Mouse (Mus musculus) limb, embryonic 13.5 days (tissue): ENCODE results near the gene Ankrd23. TPM values are rescaled to one million over a fixed set of nuclear protein-coding genes. Genes with fewer than 3 reads are reported as not detected.
A peak's percentile ranks its signal among the peaks of the same experiment; 100 is the strongest.

ENCODE experiments used
- ATAC-seq: fragments of 200-750 bp; cut with Nextera tagmentation; 2 replicates; pipeline ENCODE4 v1.8.0; 2017; ENCODE audit warnings: low read depth, moderate number of reproducible peaks, moderate TSS enrichment; ENCODE audit not compliant: low FRiP score
- H3K27ac ChIP-seq: fragments of 300-500 bp; sonication (generic); 2 replicates; pipeline ENCODE4 v1.5.1; 2015; ENCODE audit warnings: inconsistent platforms, mild to moderate bottlenecking, moderate library complexity
- H3K27me3 ChIP-seq: fragments of 300-500 bp; sonication (generic); 2 replicates; pipeline ENCODE4 v1.6.1; 2015; ENCODE audit warnings: mild to moderate bottlenecking, inconsistent platforms
- H3K36me3 ChIP-seq: fragments of 300-500 bp; sonication (generic); 2 replicates; pipeline ENCODE4 v1.6.1; 2015; ENCODE audit warnings: inconsistent platforms, mild to moderate bottlenecking, moderate library complexity
- H3K4me1 ChIP-seq: fragments of 300-500 bp; sonication (generic); 2 replicates; pipeline ENCODE4 v1.6.1; 2015; ENCODE audit warnings: inconsistent platforms
- H3K4me2 ChIP-seq: fragments of 300-500 bp; sonication (generic); replicated peaks from 2 replicates; pipeline ENCODE4 v1.6.1; 2015; ENCODE audit warnings: inconsistent platforms, mild to moderate bottlenecking, moderate library complexity
- H3K4me3 ChIP-seq: fragments of 300-500 bp; sonication (generic); 2 replicates; pipeline ENCODE4 v1.5.1; 2015; ENCODE audit warnings: moderate library complexity, mild to moderate bottlenecking, inconsistent platforms
- H3K9ac ChIP-seq: fragments of 300-500 bp; sonication (generic); 2 replicates; pipeline ENCODE4 v1.6.1; 2015; ENCODE audit warnings: mild to moderate bottlenecking, inconsistent platforms
- H3K9me3 ChIP-seq: fragments of 300-500 bp; sonication (generic); 2 replicates; pipeline ENCODE4 v1.6.1; 2016; ENCODE audit warnings: inconsistent platforms
- WGBS: fragments of 180-500 bp; shearing (Covaris S2); methylation state at CpG from one replicate; pipeline ENCODE4 v1.1.7; 2015; 5-methylcytosine and 5-hydroxymethylcytosine counted together
- polyA plus RNA-seq: library from polyadenylated mRNA; unstranded; fragments of >200 nt; fragmentation: Nextera tagmentation; extraction: Ambion mirVana; gene quantifications from 2 replicates; pipeline ENCODE4 v1.2.1, GENCODE M21; 2015

The Ankrd23 gene
- polyA plus RNA-seq, 1 experiment from 2014 or later, result 20.8 TPM

GRCm38 (mm10) chr1:36572709-36573108 is 36.0 kb upstream of the Ankrd23 start:
- H3K4me3 ChIP-seq, result no peak overlapping the region
- no peak overlapping the region for H3K4me2 ChIP-seq
- 52% methylated on average over 1 of the region's 1 CpGs for WGBS
- peaks cover 71% of the 10 kb centered on the region for H3K4me1 ChIP-seq
- H3K27me3 ChIP-seq, result no peaks in the 10 kb centered on the region
- no peak overlapping the region for H3K9ac ChIP-seq
- no peaks in the 10 kb centered on the region for H3K36me3 ChIP-seq
- no peak overlapping the region for H3K27ac ChIP-seq
- no peak for ATAC-seq
- H3K9me3 ChIP-seq, result no peaks in the 10 kb centered on the region

GRCm38 (mm10) chr1:36572140-36572700 is 35.5 kb upstream of the Ankrd23 start:
- Histone ChIP-seq H3K9ac (no peak overlapping the region), H3K27ac (no peak overlapping the region), H3K4me1 (peaks cover 70% of the 10 kb centered on the region), H3K9me3 (no peaks in the 10 kb centered on the region), H3K27me3 (no peaks in the 10 kb centered on the region), H3K4me3 (no peak overlapping the region), H3K4me2 (no peak overlapping the region), H3K36me3 (no peaks in the 10 kb centered on the region)
- no peak for ATAC-seq
- WGBS, result 54% methylated on average over 2 of the region's 2 CpGs

- H3K4me1 ChIP-seq, result peaks cover 65% of the 10 kb centered on the region
- H3K4me2 ChIP-seq, result no peak overlapping the region
- no peak overlapping the region for H3K9ac ChIP-seq
- WGBS, result 44% methylated on average over 6 of the region's 6 CpGs
- ATAC-seq, result no peak
- no peaks in the 10 kb centered on the region for H3K9me3 ChIP-seq
- H3K27ac ChIP-seq, result no peak overlapping the region
- H3K4me3 ChIP-seq, result no peak overlapping the region
- H3K27me3 ChIP-seq, result no peaks in the 10 kb centered on the region
- H3K36me3 ChIP-seq, result no peaks in the 10 kb centered on the region
These were observed 34.9 kb upstream of the Ankrd23 start for GRCm38 (mm10) chr1:36571627-36572026.

GRCm38 (mm10) chr1:36570320-36570719 is 33.6 kb upstream of the Ankrd23 start:
- no peaks in the 10 kb centered on the region for H3K27me3 ChIP-seq
- H3K36me3 ChIP-seq, result no peaks in the 10 kb centered on the region
- no peaks in the 10 kb centered on the region for H3K9me3 ChIP-seq
- no peak overlapping the region for H3K4me2 ChIP-seq
- 84% methylated on average over 5 of the region's 5 CpGs for WGBS
- H3K9ac ChIP-seq, result no peak overlapping the region
- no peak overlapping the region for H3K4me3 ChIP-seq
- peaks cover 59% of the 10 kb centered on the region for H3K4me1 ChIP-seq
- ATAC-seq, result no peak
- no peak overlapping the region for H3K27ac ChIP-seq

- no peak for ATAC-seq
- 44% methylated on average over 7 of the region's 7 CpGs for WGBS
- H3K27ac ChIP-seq, result no peak overlapping the region
These were observed 33.1 kb upstream of the Ankrd23 start for GRCm38 (mm10) chr1:36569694-36570276.

GRCm38 (mm10) chr1:36568776-36569175 is 32.1 kb upstream of the Ankrd23 start:
- no peak overlapping the region for H3K4me2 ChIP-seq
- H3K27me3 ChIP-seq, result no peaks in the 10 kb centered on the region
- H3K4me1 ChIP-seq, result peaks cover 45% of the 10 kb centered on the region
- no peak overlapping the region for H3K9ac ChIP-seq
- ATAC-seq, result no peak
- WGBS, result 66% methylated on average over 4 of the region's 4 CpGs
- no peaks in the 10 kb centered on the region for H3K9me3 ChIP-seq
- H3K36me3 ChIP-seq, result no peaks in the 10 kb centered on the region
- H3K27ac ChIP-seq, result no peak overlapping the region
- no peak overlapping the region for H3K4me3 ChIP-seq

More at GRCm38 (mm10) chr1:36569694-36570276, 33.1 kb upstream of the Ankrd23 start:
- H3K4me3 ChIP-seq, result no peak overlapping the region
- no peak overlapping the region for H3K4me2 ChIP-seq
- H3K36me3 ChIP-seq, result no peaks in the 10 kb centered on the region
- peaks cover 55% of the 10 kb centered on the region for H3K4me1 ChIP-seq
- no peaks in the 10 kb centered on the region for H3K27me3 ChIP-seq
- H3K9me3 ChIP-seq, result no peaks in the 10 kb centered on the region
- peak overlapping the region; percentile 13; the same call in 1 of the 2 replicates for H3K9ac ChIP-seq

GRCm38 (mm10) chr1:36567818-36568603 is 31.3 kb upstream of the Ankrd23 start:
- 45% methylated on average over 21 of the region's 21 CpGs for WGBS
- no peak for ATAC-seq
- Histone ChIP-seq H3K36me3 (no peaks in the 10 kb centered on the region), H3K27ac (0 out of 2 replicates have a peak overlapping the region, but pooled peaks have one; percentile 4), H3K4me2 (no peak overlapping the region), H3K4me3 (no peak overlapping the region), H3K27me3 (no peaks in the 10 kb centered on the region), H3K9me3 (no peaks in the 10 kb centered on the region), H3K4me1 (peaks cover 42% of the 10 kb centered on the region), H3K9ac (no peak overlapping the region)

- WGBS, result 6% methylated on average over 2 of the region's 2 CpGs
- H3K27ac ChIP-seq, result no peak overlapping the region; the same call in 1 of the 2 replicates
These were observed 29.7 kb upstream of the Ankrd23 start for GRCm38 (mm10) chr1:36566425-36566824.

GRCm38 (mm10) chr1:36564101-36564500 is 27.4 kb upstream of the Ankrd23 start:
- Histone ChIP-seq H3K4me2 (no peak overlapping the region), H3K9me3 (no peaks in the 10 kb centered on the region), H3K27me3 (no peaks in the 10 kb centered on the region), H3K4me3 (no peak overlapping the region), H3K4me1 (peaks cover 47% of the 10 kb centered on the region), H3K36me3 (no peaks in the 10 kb centered on the region), H3K27ac (no peak overlapping the region), H3K9ac (no peak overlapping the region)
- WGBS, result 76% methylated on average over 6 of the region's 6 CpGs
- no peak for ATAC-seq

More at GRCm38 (mm10) chr1:36566425-36566824, 29.7 kb upstream of the Ankrd23 start:
- Histone ChIP-seq H3K4me3 (no peak overlapping the region), H3K27me3 (no peaks in the 10 kb centered on the region), H3K9me3 (no peaks in the 10 kb centered on the region), H3K36me3 (no peaks in the 10 kb centered on the region), H3K4me1 (peaks cover 40% of the 10 kb centered on the region), H3K4me2 (no peak overlapping the region), H3K9ac (no peak overlapping the region)
- ATAC-seq, result 0 out of 2 replicates have a peak, but pooled peaks have one; percentile 28

- Histone ChIP-seq H3K4me1 (peaks cover 48% of the 10 kb centered on the region), H3K36me3 (no peaks in the 10 kb centered on the region), H3K27ac (no peak overlapping the region), H3K9ac (no peak overlapping the region), H3K9me3 (no peaks in the 10 kb centered on the region), H3K27me3 (no peaks in the 10 kb centered on the region), H3K4me2 (no peak overlapping the region), H3K4me3 (no peak overlapping the region)
- WGBS, result 63% methylated on average over 4 of the region's 4 CpGs
- ATAC-seq, result no peak
These were observed 26.9 kb upstream of the Ankrd23 start for GRCm38 (mm10) chr1:36563632-36564031.

GRCm38 (mm10) chr1:36563197-36563596 is 26.5 kb upstream of the Ankrd23 start:
- H3K4me1 ChIP-seq, result peaks cover 47% of the 10 kb centered on the region
- no peaks in the 10 kb centered on the region for H3K36me3 ChIP-seq
- WGBS, result 51% methylated on average over 2 of the region's 2 CpGs
- H3K27ac ChIP-seq, result no peak overlapping the region
- no peak overlapping the region for H3K4me3 ChIP-seq
- ATAC-seq, result no peak
- H3K27me3 ChIP-seq, result no peaks in the 10 kb centered on the region
- H3K4me2 ChIP-seq, result no peak overlapping the region
- no peak overlapping the region for H3K9ac ChIP-seq
- H3K9me3 ChIP-seq, result no peaks in the 10 kb centered on the region

GRCm38 (mm10) chr1:36562388-36562787 is 25.7 kb upstream of the Ankrd23 start:
- Histone ChIP-seq H3K27me3 (no peaks in the 10 kb centered on the region), H3K36me3 (no peaks in the 10 kb centered on the region), H3K4me3 (no peak overlapping the region), H3K4me2 (no peak overlapping the region), H3K27ac (no peak overlapping the region), H3K4me1 (peaks cover 39% of the 10 kb centered on the region), H3K9me3 (no peaks in the 10 kb centered on the region), H3K9ac (no peak overlapping the region)
- 59% methylated on average over 4 of the region's 4 CpGs for WGBS
- no peak for ATAC-seq
